Mouse (Mus musculus) C2C12 (cell line): ENCODE results near the gene A430078G23Rik. TPM values are rescaled to one million over a fixed set of nuclear protein-coding genes. Genes with fewer than 3 reads are reported as not detected.
A peak's percentile ranks its signal among the peaks of the same experiment; 100 is the strongest.

ENCODE experiments used
- H3K27me3 ChIP-seq: one replicate; pipeline ENCODE4 v1.6.1; 2011; ENCODE audit not compliant: control insufficient read depth, insufficient read depth, insufficient read length
- H3K36me3 ChIP-seq: one replicate; pipeline ENCODE4 v1.6.1; 2011; ENCODE audit not compliant: control insufficient read depth, insufficient read depth
- H3K4me3 ChIP-seq: one replicate; pipeline ENCODE4 v1.5.1; 2011; ENCODE audit warnings: mild to moderate bottlenecking, control low read depth; ENCODE audit not compliant: poor library complexity, insufficient read depth, severe bottlenecking
- H3K79me2 ChIP-seq: one replicate; pipeline ENCODE4 v1.6.1; 2011; ENCODE audit not compliant: control insufficient read depth, insufficient read depth
- H3K79me3 ChIP-seq: one replicate; pipeline ENCODE4 v1.6.1; 2011; ENCODE audit warnings: low read depth, control low read depth
- H3ac ChIP-seq: one replicate; pipeline ENCODE3; 2011; ENCODE audit warnings: low read depth; ENCODE audit not compliant: control insufficient read depth, insufficient read length
- CEBPB ChIP-seq: IDR thresholded peaks from one replicate; pipeline ENCODE4 v1.6.1; 2011; ENCODE audit warnings: low read depth, mild to moderate bottlenecking, control low read depth, moderate library complexity
- CTCF ChIP-seq: IDR thresholded peaks from one replicate; pipeline ENCODE4 v1.5.1; 2011; ENCODE audit not compliant: control insufficient read depth, insufficient read depth, insufficient read length
- FOSL1 ChIP-seq: IDR thresholded peaks from one replicate; pipeline ENCODE4 v1.8.0; 2011; ENCODE audit warnings: mild to moderate bottlenecking, low read length; ENCODE audit not compliant: poor library complexity, insufficient read depth, severe bottlenecking
- MAX ChIP-seq: IDR thresholded peaks from one replicate; pipeline ENCODE4 v1.6.1; 2011; ENCODE audit warnings: mild to moderate bottlenecking, control low read depth
- MYOD1 ChIP-seq: IDR thresholded peaks from one replicate; pipeline ENCODE4 v1.6.1; 2011; ENCODE audit warnings: low read depth; ENCODE audit not compliant: control insufficient read depth, insufficient read length
- MYOG ChIP-seq: IDR thresholded peaks from one replicate; pipeline ENCODE4 v1.6.1; 2011; ENCODE audit not compliant: control insufficient read depth, insufficient read length; ENCODE audit errors: extremely low read depth
- USF1 ChIP-seq: IDR thresholded peaks from one replicate; pipeline ENCODE4 v1.6.1; 2011; ENCODE audit warnings: low read depth, mild to moderate bottlenecking, control low read depth, moderate library complexity
- polyA plus RNA-seq: library from polyadenylated mRNA; unstranded; fragments of >200 nt; fragmentation: generic; extraction: Trizol; gene quantifications from one replicate; pipeline ENCODE4 v1.2.1, GENCODE M21; 2012; ENCODE audit warnings: missing spikeins

Gene A430078G23Rik
- polyA plus RNA-seq, 1 experiment: not detected

GRCm38 (mm10) chr8:3395246-3395645 lies 42.0 kb downstream of the A430078G23Rik start:
- Histone ChIP-seq H3K79me3 (peaks cover 57% of the 10 kb centered on the region), H3K36me3 (peaks cover 24% of the 10 kb centered on the region), H3K4me3 (no peak overlapping the region), H3K27me3 (no peaks in the 10 kb centered on the region), H3ac (no peak overlapping the region), H3K79me2 (peaks cover 77% of the 10 kb centered on the region)
- TF ChIP-seq MYOD1 (no peak), USF1 (no peak), MAX (no peak), MYOG (no peak), CEBPB (no peak), FOSL1 (no peak), CTCF (no peak)

DNA sequence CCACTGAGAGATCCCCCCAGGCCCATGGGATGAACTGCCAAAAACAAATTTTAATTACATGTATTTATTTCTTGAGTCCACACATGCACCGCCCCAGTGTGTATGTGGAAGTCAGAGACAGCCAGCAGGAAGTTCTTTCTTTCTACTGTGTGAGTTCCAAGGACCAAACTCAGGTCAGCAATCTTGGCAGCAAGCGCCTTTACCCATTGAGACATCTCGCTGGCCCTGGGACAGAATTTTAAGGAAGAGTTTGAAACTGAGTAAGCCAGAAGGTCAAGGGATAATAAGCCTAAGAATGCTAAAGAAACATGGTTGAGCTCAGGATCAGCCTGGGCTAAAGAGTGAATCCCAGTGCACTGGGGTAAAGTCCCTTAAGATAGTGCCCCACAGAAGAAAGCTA lies 44.4 kb downstream of the A430078G23Rik start:
- no peak overlapping the region for H3K4me3 ChIP-seq
- TF ChIP-seq MAX: no peak
- no peak for TF ChIP-seq MYOG
- no peak for TF ChIP-seq USF1
- TF ChIP-seq FOSL1: no peak
- TF ChIP-seq CTCF: no peak
- no peak for TF ChIP-seq MYOD1
- TF ChIP-seq CEBPB: no peak
- peaks cover 73% of the 10 kb centered on the region for H3K79me3 ChIP-seq
- H3K27me3 ChIP-seq: no peaks in the 10 kb centered on the region
- peaks cover 38% of the 10 kb centered on the region for H3K36me3 ChIP-seq
- peaks cover 100% of the 10 kb centered on the region for H3K79me2 ChIP-seq
- H3ac ChIP-seq: no peak overlapping the region

DNA sequence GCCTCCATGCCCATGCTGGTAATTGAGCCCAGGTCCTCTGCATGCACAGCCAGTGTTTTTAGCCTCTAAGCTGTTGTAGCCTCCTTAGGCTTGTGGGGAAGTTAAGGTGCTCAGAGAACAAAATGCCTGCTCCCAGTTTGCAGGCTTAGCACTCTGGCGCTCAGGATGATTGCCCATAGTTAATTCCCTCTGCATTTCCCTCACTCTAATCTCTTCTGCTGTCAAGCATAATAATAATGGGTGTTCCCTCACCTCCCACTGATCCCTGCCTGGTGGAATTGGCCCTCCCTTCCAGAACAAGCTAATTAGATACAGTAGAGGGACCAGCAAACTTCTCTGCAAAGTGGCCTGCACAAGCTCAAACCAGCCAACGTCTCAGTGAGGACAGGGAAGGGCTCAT lies 47.3 kb downstream of the A430078G23Rik start:
- no peaks in the 10 kb centered on the region for H3K27me3 ChIP-seq
- H3K79me2 ChIP-seq: peaks cover 99% of the 10 kb centered on the region
- H3K36me3 ChIP-seq: peaks cover 42% of the 10 kb centered on the region
- H3K4me3 ChIP-seq: no peak overlapping the region
- H3ac ChIP-seq: no peak overlapping the region
- H3K79me3 ChIP-seq: peaks cover 62% of the 10 kb centered on the region
- TF ChIP-seq USF1 (no peak), MYOD1 (no peak), CEBPB (no peak), MAX (no peak), MYOG (no peak), FOSL1 (no peak), CTCF (no peak)

- Histone ChIP-seq H3K36me3 (peaks cover 10% of the 10 kb centered on the region), H3K27me3 (no peaks in the 10 kb centered on the region), H3K4me3 (no peak overlapping the region), H3K79me3 (peaks cover 38% of the 10 kb centered on the region), H3ac (no peak overlapping the region), H3K79me2 (peaks cover 89% of the 10 kb centered on the region)
- TF ChIP-seq MYOG (no peak), USF1 (no peak), MAX (no peak), CTCF (no peak), FOSL1 (no peak), CEBPB (no peak), MYOD1 (no peak)
Observed at GRCm38 (mm10) chr8:3407417-3407816, 54.2 kb downstream of the A430078G23Rik start.

GRCm38 (mm10) chr8:3411085-3411484 lies 57.9 kb downstream of the A430078G23Rik start:
- no peak for TF ChIP-seq FOSL1
- no peak for TF ChIP-seq CEBPB
- TF ChIP-seq CTCF: no peak
- no peak for TF ChIP-seq MAX
- TF ChIP-seq MYOD1: no peak
- no peak for TF ChIP-seq MYOG
- no peak for TF ChIP-seq USF1
- H3K79me3 ChIP-seq: peaks cover 46% of the 10 kb centered on the region
- H3K27me3 ChIP-seq: no peaks in the 10 kb centered on the region
- H3ac ChIP-seq: no peak overlapping the region
- H3K4me3 ChIP-seq: no peak overlapping the region
- peaks cover 6% of the 10 kb centered on the region for H3K36me3 ChIP-seq
- H3K79me2 ChIP-seq: peaks cover 85% of the 10 kb centered on the region

DNA sequence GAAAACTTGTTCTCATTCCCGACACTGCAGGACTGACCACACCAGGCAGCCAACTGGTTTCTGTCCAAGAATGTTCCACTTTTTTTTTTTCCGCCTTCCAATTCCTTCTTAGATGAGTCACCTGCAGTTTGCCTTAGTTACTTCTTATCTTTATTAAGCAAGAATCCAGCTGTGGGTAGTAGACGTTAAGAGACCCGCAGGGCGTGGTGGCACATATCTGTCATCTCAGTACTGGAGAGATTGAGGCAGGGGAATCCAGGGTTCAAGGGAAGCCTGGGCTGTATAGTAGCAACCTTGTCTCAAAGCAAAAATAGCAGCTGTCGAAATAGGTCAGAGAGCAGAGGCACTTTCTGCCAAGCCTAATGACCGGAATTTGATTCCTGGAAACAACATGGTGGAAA lies 58.7 kb downstream of the A430078G23Rik start:
- H3K27me3 ChIP-seq: no peaks in the 10 kb centered on the region
- no peak for TF ChIP-seq MYOG
- TF ChIP-seq MAX: peak; percentile 34
- TF ChIP-seq FOSL1: peak; percentile 53
- TF ChIP-seq USF1: no peak
- peak; percentile 91 for TF ChIP-seq CEBPB
- TF ChIP-seq MYOD1: peak; percentile 74
- TF ChIP-seq CTCF: no peak
- H3K79me3 ChIP-seq: peaks cover 41% of the 10 kb centered on the region
- peaks cover 85% of the 10 kb centered on the region for H3K79me2 ChIP-seq
- no peak overlapping the region for H3ac ChIP-seq
- no peak overlapping the region for H3K4me3 ChIP-seq
- H3K36me3 ChIP-seq: no peaks in the 10 kb centered on the region
